Mouse (Mus musculus) v-Abl transformed pro-B cells (cell line): ENCODE results near the gene Gm28845.

Experiments used
- in situ Hi-C, 2 experiments: fragments of 400-800 bp; cut with MboI; formaldehyde crosslinking; loops; one replicate each; pipeline ENCODE4 v1.15.1; 2025; ENCODE audit not compliant: unreplicated experiment in 2 of 2

Gm28845 gene

GRCm38 (mm10) chr1:65119438-65119837 lies at the start of gene Gm28845:
Gm28845 (minus strand) TSS chr1:65119558.
- in situ Hi-C loops: loop anchor here in 1 of 2 experiments (25.0 kb wide), 1 partner anchor 268 kb away; no protein-coding TSS in a partner anchor

- in situ Hi-C loops: no loop called here
These were observed 48.1 kb upstream of the Gm28845 start for GRCm38 (mm10) chr1:65167496-65167895.

GRCm38 (mm10) chr1:65162210-65162609 lies 42.9 kb upstream of the Gm28845 start:
- in situ Hi-C loops: no loop called here

GRCm38 (mm10) chr1:65156111-65156510 lies 36.8 kb upstream of the Gm28845 start:
- in situ Hi-C loops: no loop called here

- in situ Hi-C loops: no loop called here
These were observed 35.5 kb upstream of the Gm28845 start for GRCm38 (mm10) chr1:65154814-65155213.

- in situ Hi-C loops: no loop called here
These were observed 28.6 kb upstream of the Gm28845 start for GRCm38 (mm10) chr1:65147971-65148370.

- in situ Hi-C loops: no loop called here
These were observed 28.0 kb upstream of the Gm28845 start for GRCm38 (mm10) chr1:65147326-65147725.

GRCm38 (mm10) chr1:65146601-65147000 lies 27.2 kb upstream of the Gm28845 start:
- in situ Hi-C loops: no loop called here

GRCm38 (mm10) chr1:65144783-65145182 lies 25.4 kb upstream of the Gm28845 start:
- in situ Hi-C loops: no loop called here

GRCm38 (mm10) chr1:65137560-65137959 lies 18.2 kb upstream of the Gm28845 start:
- in situ Hi-C loops: no loop called here

- in situ Hi-C loops: no loop called here
These were observed 13.5 kb upstream of the Gm28845 start for GRCm38 (mm10) chr1:65132833-65133232.

- in situ Hi-C loops: no loop called here
These were observed 12.3 kb upstream of the Gm28845 start for GRCm38 (mm10) chr1:65131671-65132070.

- in situ Hi-C loops: no loop called here
These were observed 10.9 kb upstream of the Gm28845 start for GRCm38 (mm10) chr1:65130226-65130625.

- in situ Hi-C loops: no loop called here
These were observed 10.3 kb upstream of the Gm28845 start for GRCm38 (mm10) chr1:65129634-65130180.

- in situ Hi-C loops: loop anchor here in 1 of 2 experiments (25.0 kb wide), 1 partner anchor 265 kb away; no protein-coding TSS in a partner anchor
These were observed 3.4 kb upstream of the Gm28845 start, which contains the start of gene D630023F18Rik for GRCm38 (mm10) chr1:65122574-65123372. D630023F18Rik (minus strand) TSS chr1:65123214.

- in situ Hi-C loops: loop anchor here in 1 of 2 experiments (25.0 kb wide), 1 partner anchor 269 kb away; no protein-coding TSS in a partner anchor
These were observed 1.0 kb downstream of the Gm28845 start for GRCm38 (mm10) chr1:65118150-65118913.

GRCm38 (mm10) chr1:65113536-65114172 lies 5.7 kb downstream of the Gm28845 start:
- in situ Hi-C loops: loop anchor here in 1 of 2 experiments (5.0 to 25.0 kb wide), 2 partner anchors 64 to 274 kb away; no protein-coding TSS in a partner anchor

GRCm38 (mm10) chr1:65112807-65113196 lies 6.6 kb downstream of the Gm28845 start:
- in situ Hi-C loops: loop anchor here in 1 of 2 experiments (5.0 to 25.0 kb wide), 2 partner anchors 64 to 274 kb away; no protein-coding TSS in a partner anchor

GRCm38 (mm10) chr1:65112031-65112806 lies 7.1 kb downstream of the Gm28845 start:
- in situ Hi-C loops: loop anchor here in 1 of 2 experiments (5.0 to 25.0 kb wide), 2 partner anchors 65 to 275 kb away; no protein-coding TSS in a partner anchor
